Comparison of ENCODE assay signal across 14 mouse cellular contexts in genomic region chr6:136644171-136644570, GRCm38 (mm10). TPM values are rescaled to one million over a fixed set of nuclear protein-coding genes. Genes with fewer than 3 reads are reported as not detected.
DNase-seq lines count a peak whose midpoint lies in the region; ATAC-seq and TF ChIP-seq lines count a peak whose summit lies in the region.
"Had no signal": no experiment of that assay in that cellular context is flagged by ENCODE, and none has a peak within 500 bp of the region (broad histone marks: within the 10 kb centered on the region; RNA-seq: fewer than 3 reads in every experiment).

No protein-coding gene starts in this region.

- H3K27me3 ChIP-seq in heart, postnatal 0 days (ENCODE audit: control insufficient read depth, insufficient read depth, low read length) = no peaks in the 10 kb centered on the region
- H3K27me3 ChIP-seq in midbrain, postnatal 0 days (ENCODE audit: insufficient read depth, low read length) = no peaks in the 10 kb centered on the region
- no peaks in the 10 kb centered on the region for H3K27me3 ChIP-seq in midbrain, embryonic 16.5 days (ENCODE audit: control insufficient read depth, insufficient read depth, low read depth, low read length)
- H3K27me3 ChIP-seq in MEL (ENCODE audit: control insufficient read depth in 1 of 2, insufficient read depth in 2 of 2, low read length in 2 of 2) = no peaks in the 10 kb centered on the region; a peak in 1 of 4 replicates
- H3K27me3 ChIP-seq: forebrain, embryonic 12.5 days; hindbrain, embryonic 13.5 days; megakaryocyte, embryonic 14.5 days had no signal

- H3K9me3 ChIP-seq in heart, postnatal 0 days (replicated peaks; ENCODE audit: control insufficient read depth, low read length) = 0 out of 2 replicates have a peak, but pooled peaks cover 4% of the 10 kb centered on the region
- H3K9me3 ChIP-seq in midbrain, postnatal 0 days (ENCODE audit: low read length) = no peaks in the 10 kb centered on the region
- no peaks in the 10 kb centered on the region for H3K9me3 ChIP-seq in midbrain, embryonic 16.5 days (replicated peaks; ENCODE audit: control insufficient read depth, low read length, poor library complexity, severe bottlenecking)
- H3K9me3 ChIP-seq in MEL (replicated peaks; ENCODE audit: insufficient read depth, low read length) = no peaks in the 10 kb centered on the region
- H3K9me3 ChIP-seq: hindbrain, embryonic 13.5 days had no signal

- no peak for TF ChIP-seq EP300 in heart, postnatal 0 days (IDR thresholded peaks at IDR 0.05; ENCODE audit: low read depth)
- no peak for TF ChIP-seq EP300 in MEL (IDR thresholded peaks at IDR 0.05; ENCODE audit: low read depth in 1 of 2, low read length in 2 of 2)

- H3K36me3 ChIP-seq in heart, postnatal 0 days (replicated peaks; ENCODE audit: control insufficient read depth, insufficient read depth, low read length) = no peaks in the 10 kb centered on the region
- H3K36me3 ChIP-seq in midbrain, postnatal 0 days (ENCODE audit: insufficient read depth, low read length) = no peaks in the 10 kb centered on the region
- no peaks in the 10 kb centered on the region for H3K36me3 ChIP-seq in midbrain, embryonic 16.5 days (ENCODE audit: control insufficient read depth, insufficient read depth, low read length)
- no peaks in the 10 kb centered on the region for H3K36me3 ChIP-seq in MEL (ENCODE audit: control insufficient read depth in 1 of 2, insufficient read depth in 2 of 2, low read length in 2 of 2)
- H3K36me3 ChIP-seq: forebrain, embryonic 12.5 days; hindbrain, embryonic 13.5 days had no signal

- peak; percentile 22 for TF ChIP-seq CTCF in heart, postnatal 0 days (IDR thresholded peaks at IDR 0.05; ENCODE audit: low read depth)
- TF ChIP-seq CTCF in midbrain, postnatal 0 days (IDR thresholded peaks at IDR 0.05) = peak; percentile 48
- peak; percentile 49 to 56 (median 56) for TF ChIP-seq CTCF in MEL (IDR thresholded peaks at IDR 0.05 in 2 of 3, conservative IDR thresholded peaks at IDR 0.05 in 1 of 3; ENCODE audit: control insufficient read depth in 1 of 3, insufficient read depth in 1 of 3, low read depth in 2 of 3, low read length in 3 of 3, poor library complexity in 1 of 3, severe bottlenecking in 1 of 3)

- no peaks in the 10 kb centered on the region for H3K79me2 ChIP-seq in MEL (ENCODE audit: control insufficient read depth, insufficient read depth, low read length, poor library complexity)

- no peak overlapping the region for H3K4me3 ChIP-seq in heart, postnatal 0 days (ENCODE audit: low read depth, low read length)
- H3K4me3 ChIP-seq in midbrain, postnatal 0 days (ENCODE audit: low read depth, low read length) = no peak overlapping the region
- H3K4me3 ChIP-seq in midbrain, embryonic 16.5 days (ENCODE audit: low read depth, low read length) = no peak overlapping the region
- H3K4me3 ChIP-seq in MEL (ENCODE audit: control insufficient read depth in 1 of 2, insufficient read depth in 1 of 2, low read depth in 2 of 2, low read length in 2 of 2) = no peak overlapping the region
- H3K4me3 ChIP-seq: forebrain, embryonic 12.5 days; hindbrain, embryonic 13.5 days; megakaryocyte, embryonic 14.5 days had no signal

- no peaks in the 10 kb centered on the region for H3K4me1 ChIP-seq in heart, postnatal 0 days (ENCODE audit: control insufficient read depth, insufficient read depth)
- H3K4me1 ChIP-seq in midbrain, postnatal 0 days (ENCODE audit: insufficient read depth, low read length) = no peaks in the 10 kb centered on the region
- H3K4me1 ChIP-seq in midbrain, embryonic 16.5 days (ENCODE audit: control insufficient read depth, insufficient read depth, low read length) = no peaks in the 10 kb centered on the region
- peaks cover 0 to 10% of the 10 kb centered on the region in 2 experiments; a peak in 2 of 4 replicates for H3K4me1 ChIP-seq in MEL (ENCODE audit: control insufficient read depth in 1 of 2, insufficient read depth in 2 of 2, low read length in 2 of 2)
- H3K4me1 ChIP-seq: megakaryocyte, embryonic 14.5 days had no signal

- H3K27ac ChIP-seq in heart, postnatal 0 days (ENCODE audit: low read depth) = no peak overlapping the region
- no peak overlapping the region for H3K27ac ChIP-seq in midbrain, postnatal 0 days (ENCODE audit: low read depth, low read length)
- no peak overlapping the region for H3K27ac ChIP-seq in midbrain, embryonic 16.5 days (ENCODE audit: low read length)
- no peak overlapping the region for H3K27ac ChIP-seq in MEL (ENCODE audit: control insufficient read depth, low read depth, low read length)
- H3K27ac ChIP-seq: forebrain, embryonic 12.5 days; hindbrain, embryonic 13.5 days had no signal

- 81% methylated on average over 2 of the region's 2 CpGs for WGBS in heart, postnatal 0 days
- 94% methylated on average over 2 of the region's 2 CpGs for WGBS in midbrain, postnatal 0 days
- WGBS in midbrain, embryonic 16.5 days = 92% methylated on average over 2 of the region's 2 CpGs

- ATAC-seq in heart, postnatal 0 days (ENCODE audit: insufficient read depth, low read depth) = no peak
- no peak for ATAC-seq in midbrain, postnatal 0 days (ENCODE audit: low FRiP score)
- ATAC-seq in midbrain, embryonic 16.5 days = no peak
- ATAC-seq in neutrophil, adult 5-6 weeks (ENCODE audit: extremely low read depth, insufficient number of reproducible peaks, low FRiP score, poor library complexity, severe bottlenecking) = peak; percentile 69

- no peak for TF ChIP-seq POLR2A in MEL (IDR thresholded peaks at IDR 0.05; ENCODE audit: control insufficient read depth in 1 of 2, insufficient read depth in 1 of 2, low read depth in 1 of 2, low read length in 2 of 2, poor library complexity in 1 of 2)

- no peak overlapping the region for H3K9ac ChIP-seq in heart, postnatal 0 days (replicated peaks; ENCODE audit: low read depth, low read length)
- H3K9ac ChIP-seq in midbrain, postnatal 0 days (replicated peaks; ENCODE audit: low read length, poor library complexity, severe bottlenecking) = no peak overlapping the region
- no peak overlapping the region for H3K9ac ChIP-seq in midbrain, embryonic 16.5 days (ENCODE audit: low read depth, low read length)
- no peak overlapping the region for H3K9ac ChIP-seq in MEL (ENCODE audit: control insufficient read depth, low read depth, low read length, poor library complexity, severe bottlenecking)
- H3K9ac ChIP-seq: forebrain, embryonic 12.5 days; hindbrain, embryonic 13.5 days had no signal

- peak; percentile 17 for TF ChIP-seq RAD21 in MEL (IDR thresholded peaks at IDR 0.05; ENCODE audit: low read depth, low read length)

- intact Hi-C loops in heart, postnatal 36 days (cut with DNase I) = no loop called here

- no peak for DNase-seq in heart, postnatal 0 days (ENCODE audit: low spot score)
- DNase-seq in heart, postnatal 36 days = no peak
- no peak for DNase-seq in midbrain, postnatal 0 days (ENCODE audit: low spot score)
- DNase-seq in MEL (ENCODE audit: low read depth, low spot score) = peak; percentile 34
- no peak for DNase-seq in kidney, postnatal 10 days
- no peak for DNase-seq in neural tube, embryonic 10.5 days (ENCODE audit: extremely low spot score, low spot score)
- DNase-seq: heart, adult 11 months; left cerebral cortex, postnatal 4 days; right cerebral cortex, postnatal 4 days had no signal

- no peak overlapping the region for H3K4me2 ChIP-seq in heart, postnatal 0 days (ENCODE audit: low read depth, low read length)
- no peak overlapping the region for H3K4me2 ChIP-seq in midbrain, postnatal 0 days (ENCODE audit: low read depth, low read length, poor library complexity, severe bottlenecking)
- H3K4me2 ChIP-seq in midbrain, embryonic 16.5 days (ENCODE audit: low read length) = no peak overlapping the region
- H3K4me2 ChIP-seq: forebrain, embryonic 12.5 days; hindbrain, embryonic 13.5 days had no signal

TF ChIP-seq in MEL, 35 proteins besides CTCF, POLR2A, EP300 and RAD21:
- TF ChIP-seq GATA1 (IDR thresholded peaks at IDR 0.05; ENCODE audit: low read depth, low read length) = no peak
- peak; percentile 45 for TF ChIP-seq SMC3 (IDR thresholded peaks at IDR 0.05; ENCODE audit: low read depth, low read length)
TF ChIP-seq in MEL: peak in this region for 1.

RNA-seq across cellular contexts. Expression of gene Plbd1, which starts 17.6 kb away (rescaled TPM):
- total RNA-seq in heart, postnatal 0 days (2014; rRNA removed; ENCODE audit: low replicate concordance) = 6.1 and 11.9 TPM in 2 replicates
- 11.7 and 13.3 TPM in 2 replicates for polyA plus RNA-seq in heart, postnatal 0 days (2015; fragmentation: Nextera tagmentation; extraction: Ambion mirVana)
- total RNA-seq in heart, postnatal 36 days (2021) = 10 to 100 TPM; 46.5 TPM
- 0.47 TPM in 1 of 2 replicates, not detected in the other for total RNA-seq in midbrain, postnatal 0 days (2014; rRNA removed)
- 0.22 and 0.27 TPM in 2 replicates for polyA plus RNA-seq in midbrain, postnatal 0 days (2015; fragmentation: Nextera tagmentation; extraction: Ambion mirVana)
- 0.22 and 0.54 TPM in 2 replicates for polyA plus RNA-seq in midbrain, embryonic 16.5 days (2015; fragmentation: Nextera tagmentation; extraction: Ambion mirVana)
- total RNA-seq in MEL (2012; rRNA removed) = not detected in 2 replicates
- not detected for polyA plus RNA-seq in MEL (2012; ENCODE audit: insufficient read depth in 1 of 2, insufficient read length in 2 of 2, low read depth in 1 of 2, low replicate concordance in 2 of 2, missing spikeins in 1 of 2)
- total RNA-seq in neutrophil, adult 5-6 weeks (2017) = 276 and 296 TPM in 2 replicates
